ENCODE assay signal across 23 mouse cellular contexts in genomic region chr9:109902740-109903139, GRCm38 (mm10). TPM values are rescaled to one million over a fixed set of nuclear protein-coding genes. Genes with fewer than 3 reads are reported as not detected.
A peak's percentile ranks its signal among the peaks of the same experiment; 100 is the strongest.
DNase-seq lines count a peak whose midpoint lies in the region; ATAC-seq and TF ChIP-seq lines count a peak whose summit lies in the region.
"Had no signal": no experiment of that assay in that cellular context is flagged by ENCODE, and none has a peak within 500 bp of the region (broad histone marks: within the 10 kb centered on the region; RNA-seq: fewer than 3 reads in every experiment).

No protein-coding gene starts in this region.

- no peak for ATAC-seq in midbrain, embryonic 11.5 days (ENCODE audit: low FRiP score)
- peak; percentile 73 for ATAC-seq in granulocyte monocyte progenitor cell, adult 5-6 weeks (replicated peaks; ENCODE audit: poor library complexity, severe bottlenecking)
- ATAC-seq: forebrain, embryonic 15.5 days; hindbrain, postnatal 0 days had no signal

- no peaks in the 10 kb centered on the region for H3K4me1 ChIP-seq in midbrain, embryonic 11.5 days (ENCODE audit: control insufficient read depth, insufficient read depth, low read length)
- peaks cover 6% of the 10 kb centered on the region; the same call in 1 of the 2 replicates for H3K4me1 ChIP-seq in midbrain, embryonic 10.5 days
- peaks cover 13% of the 10 kb centered on the region for H3K4me1 ChIP-seq in ES-Bruce4 (ENCODE audit: control insufficient read depth, insufficient read depth, low read length)
- H3K4me1 ChIP-seq: embryonic facial prominence, embryonic 12.5 days; forebrain, embryonic 15.5 days had no signal

- no peaks in the 10 kb centered on the region for H3K9me3 ChIP-seq in midbrain, embryonic 11.5 days (ENCODE audit: control insufficient read depth, low read length)
- H3K9me3 ChIP-seq in midbrain, embryonic 10.5 days (replicated peaks) = no peaks in the 10 kb centered on the region
- H3K9me3 ChIP-seq in ES-Bruce4 (replicated peaks; ENCODE audit: control insufficient read depth, insufficient read depth, low read length, poor library complexity, severe bottlenecking) = no peaks in the 10 kb centered on the region
- H3K9me3 ChIP-seq: embryonic facial prominence, embryonic 12.5 days; forebrain, embryonic 15.5 days; G1E; heart, embryonic 15.5 days; hindbrain, embryonic 13.5 days had no signal

- no peaks in the 10 kb centered on the region for H3K27me3 ChIP-seq in midbrain, embryonic 11.5 days (ENCODE audit: control insufficient read depth, insufficient read depth, low read length)
- H3K27me3 ChIP-seq in midbrain, embryonic 10.5 days (ENCODE audit: low read depth, poor library complexity, severe bottlenecking) = no peaks in the 10 kb centered on the region
- no peaks in the 10 kb centered on the region for H3K27me3 ChIP-seq in ES-Bruce4 (ENCODE audit: control insufficient read depth, insufficient read depth, low read length, poor library complexity, severe bottlenecking)
- H3K27me3 ChIP-seq: embryonic facial prominence, embryonic 12.5 days; forebrain, embryonic 15.5 days; heart, embryonic 15.5 days; hindbrain, embryonic 13.5 days had no signal

- no peaks in the 10 kb centered on the region for H3K36me3 ChIP-seq in midbrain, embryonic 11.5 days (ENCODE audit: control insufficient read depth, insufficient read depth, low read length)
- no peaks in the 10 kb centered on the region for H3K36me3 ChIP-seq in midbrain, embryonic 10.5 days
- no peaks in the 10 kb centered on the region for H3K36me3 ChIP-seq in ES-Bruce4 (ENCODE audit: control insufficient read depth, insufficient read depth, low read length, poor library complexity, severe bottlenecking)
- H3K36me3 ChIP-seq: embryonic facial prominence, embryonic 12.5 days; forebrain, embryonic 15.5 days; heart, embryonic 15.5 days; hindbrain, embryonic 13.5 days had no signal

- H3K27ac ChIP-seq in midbrain, embryonic 11.5 days (ENCODE audit: low read depth, low read length) = no peak overlapping the region
- no peak overlapping the region for H3K27ac ChIP-seq in midbrain, embryonic 10.5 days (replicated peaks)
- peak overlapping the region; percentile 49 for H3K27ac ChIP-seq in ES-Bruce4 (ENCODE audit: insufficient read depth, low read length)
- H3K27ac ChIP-seq: embryonic facial prominence, embryonic 12.5 days; forebrain, embryonic 15.5 days; heart, embryonic 15.5 days; hindbrain, embryonic 13.5 days; hindbrain, postnatal 0 days had no signal

- TF ChIP-seq CTCF in ES-Bruce4 (IDR thresholded peaks at IDR 0.05; ENCODE audit: low read depth, low read length) = no peak

- WGBS in midbrain, embryonic 11.5 days = 79% methylated on average over 5 of the region's 5 CpGs
- 82% methylated on average over 5 of the region's 5 CpGs for whole genome bisulfite sequencing in midbrain, embryonic 10.5 days

- no peak overlapping the region for H3K4me3 ChIP-seq in midbrain, embryonic 11.5 days (ENCODE audit: low read depth, low read length)
- no peak overlapping the region for H3K4me3 ChIP-seq in midbrain, embryonic 10.5 days
- H3K4me3 ChIP-seq in ES-Bruce4 (ENCODE audit: low read depth, low read length) = no peak overlapping the region
- H3K4me3 ChIP-seq: embryonic facial prominence, embryonic 12.5 days; forebrain, embryonic 15.5 days; heart, embryonic 15.5 days; hindbrain, embryonic 13.5 days had no signal

- H3K4me2 ChIP-seq in midbrain, embryonic 11.5 days = no peak overlapping the region
- H3K4me2 ChIP-seq: embryonic facial prominence, embryonic 12.5 days; forebrain, embryonic 15.5 days; heart, embryonic 11.5 days; heart, embryonic 15.5 days; hindbrain, embryonic 13.5 days had no signal

- TF ChIP-seq POLR2A in ES-Bruce4 (IDR thresholded peaks at IDR 0.05; ENCODE audit: insufficient read depth, low read length) = no peak

- H3K9ac ChIP-seq in midbrain, embryonic 11.5 days (ENCODE audit: low read length) = no peak overlapping the region
- H3K9ac ChIP-seq in ES-Bruce4 (ENCODE audit: low read depth, poor library complexity, severe bottlenecking) = peak overlapping the region; percentile 0; the same call in 1 of the 2 replicates
- H3K9ac ChIP-seq: embryonic facial prominence, embryonic 12.5 days; forebrain, embryonic 15.5 days; heart, embryonic 15.5 days; hindbrain, embryonic 13.5 days had no signal

- no peak for TF ChIP-seq EP300 in ES-Bruce4 (IDR thresholded peaks at IDR 0.05; ENCODE audit: insufficient read depth, low read depth, low read length)

- DNase-seq in midbrain, embryonic 11.5 days (ENCODE audit: low spot score, missing footprints) = peak; percentile 60
- DNase-seq in midbrain, embryonic 10.5 days (ENCODE audit: low spot score) = no peak
- no peak for DNase-seq in adrenal gland, postnatal 36 days
- DNase-seq in lung, postnatal 10 days = no peak
- DNase-seq in spleen, postnatal 10 days (ENCODE audit: low spot score in 2 of 2) = no peak
- DNase-seq: adrenal gland, adult 2 months; adrenal gland, postnatal 25 days; cerebellum, adult 2 months; cerebellum, postnatal 10 days; embryo, embryonic 11 days; gastrocnemius, postnatal 14 days; heart, postnatal 14 days; kidney, adult 18-20 months had no signal

RNA-seq across cellular contexts. Expression of gene Cdc25a, which starts 27.4 kb away (rescaled TPM):
- 33.6 and 36.9 TPM in 2 replicates for polyA plus RNA-seq in midbrain, embryonic 11.5 days (2014; fragmentation: Nextera tagmentation; extraction: Ambion mirVana)
- 38.7 and 39.5 TPM in 2 replicates for polyA plus RNA-seq in midbrain, embryonic 10.5 days (2016; fragmentation: Nextera tagmentation; extraction: Ambion mirVana)
- polyA plus RNA-seq in ES-Bruce4 (2011; ENCODE audit: insufficient read depth, insufficient read length, low read depth, missing spikeins) = 74.3 and 75.6 TPM in 2 replicates
- 45.1 and 52.5 TPM in 2 replicates for total RNA-seq in granulocyte monocyte progenitor cell, adult 5-6 weeks (2014; fragmentation: Nextera tagmentation)
- total RNA-seq in granulocyte monocyte progenitor cell, adult 5-6 weeks (2017) = 50.6 and 54.4 TPM in 2 replicates
- 10 to 100 TPM; 10.1 to 17.6 TPM for total RNA-seq in adrenal gland, postnatal 36 days (2021)

RNA-seq across cellular contexts. Expression of gene Map4, which starts 28.5 kb away (rescaled TPM):
- polyA plus RNA-seq in midbrain, embryonic 11.5 days (2014; fragmentation: Nextera tagmentation; extraction: Ambion mirVana) = 80.1 and 81.4 TPM in 2 replicates
- 69.3 and 84.1 TPM in 2 replicates for polyA plus RNA-seq in midbrain, embryonic 10.5 days (2016; fragmentation: Nextera tagmentation; extraction: Ambion mirVana)
- 161 and 185 TPM in 2 replicates for polyA plus RNA-seq in ES-Bruce4 (2011; ENCODE audit: insufficient read depth, insufficient read length, low read depth, missing spikeins)
- 33.3 and 42.6 TPM in 2 replicates for total RNA-seq in granulocyte monocyte progenitor cell, adult 5-6 weeks (2014; fragmentation: Nextera tagmentation)
- total RNA-seq in granulocyte monocyte progenitor cell, adult 5-6 weeks (2017) = 17.1 and 22.3 TPM in 2 replicates
- total RNA-seq in adrenal gland, postnatal 36 days (2021) = 10 to 100 TPM; 75.6 to 96.8 TPM

RNA-seq across cellular contexts. Expression of gene Camp, which starts 53.3 kb away (rescaled TPM):
- polyA plus RNA-seq in midbrain, embryonic 11.5 days (2014; fragmentation: Nextera tagmentation; extraction: Ambion mirVana) = 0.25 and 0.30 TPM in 2 replicates
- polyA plus RNA-seq in midbrain, embryonic 10.5 days (2016; fragmentation: Nextera tagmentation; extraction: Ambion mirVana) = 0.16 TPM in 1 of 2 replicates, not detected in the other
- not detected in 2 replicates for polyA plus RNA-seq in ES-Bruce4 (2011; ENCODE audit: insufficient read depth, insufficient read length, low read depth, missing spikeins)
- total RNA-seq in granulocyte monocyte progenitor cell, adult 5-6 weeks (2014; fragmentation: Nextera tagmentation) = 3.0 and 37.6 TPM in 2 replicates
- 99.8 and 173 TPM in 2 replicates for total RNA-seq in granulocyte monocyte progenitor cell, adult 5-6 weeks (2017)
- under 1 TPM in 1 of 2 experiments, not detected in 1; 0.56 TPM for total RNA-seq in adrenal gland, postnatal 36 days (2021)
- total RNA-seq: adrenal gland, postnatal 25 days; G1E; gastrocnemius, postnatal 14 days had no signal
- polyA plus RNA-seq: adrenal gland, adult 2 months; C2C12 had no signal
